Mouse (Mus musculus) small intestine, adult 2 months (tissue): ENCODE measurements around the gene Nckap5. TPM values are rescaled to one million over a fixed set of nuclear protein-coding genes. Genes with fewer than 3 reads are reported as not detected.
A peak's percentile ranks its signal among the peaks of the same experiment; 100 is the strongest.

ENCODE experiments used
- H3K27ac ChIP-seq: fragments of 200-500 bp; 2 replicates; pipeline ENCODE4 v1.5.1; 2012; ENCODE audit warnings: low read depth, low read length, control low read depth, inconsistent platforms; ENCODE audit not compliant: insufficient read depth
- H3K27me3 ChIP-seq: fragments of 200-500 bp; 2 replicates; pipeline ENCODE4 v1.6.1; 2012; ENCODE audit warnings: mild to moderate bottlenecking, moderate library complexity, low read length, inconsistent platforms; ENCODE audit not compliant: control insufficient read depth, insufficient read depth
- H3K36me3 ChIP-seq: fragments of 200-500 bp; 2 replicates; pipeline ENCODE4 v1.6.1; 2012; ENCODE audit warnings: mild to moderate bottlenecking, low read length, control low read depth, inconsistent platforms; ENCODE audit not compliant: control insufficient read depth, insufficient read depth
- H3K4me1 ChIP-seq: fragments of 200-500 bp; 2 replicates; pipeline ENCODE4 v1.6.1; 2012; ENCODE audit warnings: low read length, inconsistent platforms, mixed read lengths; ENCODE audit not compliant: control insufficient read depth, insufficient read depth, insufficient read length
- H3K4me3 ChIP-seq: fragments of 200-500 bp; 2 replicates; pipeline ENCODE4 v1.5.1; 2012; ENCODE audit warnings: low read depth, mild to moderate bottlenecking, control low read depth, inconsistent platforms, low read length, moderate library complexity
- CTCF ChIP-seq: fragments of 200-500 bp; IDR thresholded peaks from 2 replicates; pipeline ENCODE4 v1.5.1; 2012; ENCODE audit warnings: low read depth, mild to moderate bottlenecking, control low read depth, inconsistent platforms, low read length, moderate library complexity, mixed read lengths; ENCODE audit not compliant: insufficient replicate concordance, insufficient read length; ENCODE audit errors: extremely low read depth
- POLR2A ChIP-seq: fragments of 200-500 bp; IDR thresholded peaks from 2 replicates; pipeline ENCODE4 v1.6.1; 2012; ENCODE audit warnings: low read depth, mild to moderate bottlenecking, control low read depth, inconsistent platforms, low read length, moderate library complexity
- WGBS: fragments of 180-500 bp; shearing (Covaris S2); methylation state at CpG from one replicate; pipeline ENCODE4 v1.1.7; 2018; 5-methylcytosine and 5-hydroxymethylcytosine counted together
- polyA plus RNA-seq: library from polyadenylated mRNA; depleted of rRNA; stranded (reverse); fragments of >200 nt; gene quantifications from 2 replicates; pipeline ENCODE4 v1.2.3, GENCODE M21; 2012

Gene Nckap5
- polyA plus RNA-seq, 1 experiment, result 8.5 TPM

DNA sequence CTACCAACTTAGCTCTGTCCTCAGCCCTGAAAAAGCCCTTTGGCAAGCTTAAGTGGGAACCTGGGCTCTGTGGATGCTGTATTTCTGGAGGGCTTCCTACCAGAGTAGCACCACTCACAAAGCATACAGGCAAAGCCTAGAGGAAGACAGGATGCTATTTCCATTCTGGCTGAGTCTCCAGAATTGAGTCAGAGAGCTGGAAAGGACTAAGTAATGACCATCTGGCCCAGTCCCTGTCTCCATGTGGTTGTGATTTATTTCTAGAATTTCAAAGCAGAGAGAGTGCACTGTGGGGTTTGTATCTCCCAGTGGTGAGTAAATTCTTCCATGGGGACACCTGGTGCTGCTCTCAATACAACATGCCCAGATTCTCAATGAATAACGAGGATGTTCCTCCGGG lies 174.4 kb downstream of the Nckap5 start:
- TF ChIP-seq POLR2A, result no peak
- TF ChIP-seq CTCF, result no peak
- peaks cover 6% of the 10 kb centered on the region; the same call in 1 of the 2 replicates for H3K4me1 ChIP-seq
- 90% methylated on average over 2 of the region's 2 CpGs for WGBS
- H3K4me3 ChIP-seq, result no peak overlapping the region
- H3K27ac ChIP-seq, result no peak overlapping the region
- H3K27me3 ChIP-seq, result no peaks in the 10 kb centered on the region
- H3K36me3 ChIP-seq, result no peaks in the 10 kb centered on the region

- 68% methylated on average over 2 of the region's 2 CpGs for WGBS
- H3K27me3 ChIP-seq, result no peaks in the 10 kb centered on the region
- no peaks in the 10 kb centered on the region for H3K36me3 ChIP-seq
- H3K27ac ChIP-seq, result peak overlapping the region; percentile 96
- H3K4me1 ChIP-seq, result peaks cover 9% of the 10 kb centered on the region; the same call in 1 of the 2 replicates
- TF ChIP-seq POLR2A (no peak), CTCF (no peak)
- no peak overlapping the region for H3K4me3 ChIP-seq
Observed at GRCm38 (mm10) chr1:126652085-126652484, 178.5 kb downstream of the Nckap5 start.

DNA sequence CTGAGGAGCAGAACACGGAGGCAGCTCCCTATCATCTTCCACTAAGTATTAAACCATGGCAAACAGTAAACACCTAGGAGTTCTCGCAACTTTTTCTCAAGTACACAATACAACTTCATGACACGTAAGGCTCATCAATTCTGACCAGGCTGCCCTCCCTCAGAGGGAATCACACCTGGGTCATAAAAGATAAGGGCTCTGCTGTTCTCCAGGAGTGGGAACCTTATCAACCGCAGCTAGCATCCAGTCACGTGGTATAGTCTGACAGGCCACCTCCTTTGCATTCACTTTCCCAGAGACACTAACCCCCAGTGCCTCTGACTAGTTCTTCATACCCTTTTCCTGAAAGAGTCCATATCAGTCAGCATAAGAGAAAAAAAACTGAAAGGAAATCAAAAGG lies 179.8 kb downstream of the Nckap5 start:
- Histone ChIP-seq H3K27me3 (no peaks in the 10 kb centered on the region), H3K36me3 (no peaks in the 10 kb centered on the region), H3K4me3 (no peak overlapping the region), H3K27ac (peak overlapping the region; percentile 76), H3K4me1 (peaks cover 9% of the 10 kb centered on the region; the same call in 1 of the 2 replicates)
- TF ChIP-seq CTCF (no peak), POLR2A (no peak)
- WGBS, result 25% methylated on average over 5 of the region's 5 CpGs

DNA sequence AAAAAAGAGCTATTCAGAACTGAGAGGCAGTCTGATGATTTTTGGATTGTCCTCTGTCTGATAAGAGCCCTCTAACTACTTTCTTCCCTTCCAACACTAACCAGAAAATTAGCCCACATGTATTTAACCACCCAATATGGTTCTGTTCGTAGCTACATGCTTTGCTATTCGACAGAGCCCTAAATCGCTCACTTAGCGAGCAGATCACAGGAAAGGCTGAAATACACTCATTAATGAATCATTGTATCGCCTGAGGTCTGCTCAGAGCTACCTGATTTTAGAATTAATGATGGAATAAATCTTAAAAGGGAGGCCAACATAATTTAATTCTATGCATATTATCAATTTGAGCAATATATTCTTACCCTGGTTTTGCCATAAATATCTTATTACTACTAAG lies 187.8 kb downstream of the Nckap5 start:
- Histone ChIP-seq H3K27me3 (no peaks in the 10 kb centered on the region), H3K4me3 (no peak overlapping the region), H3K4me1 (no peaks in the 10 kb centered on the region), H3K27ac (no peak overlapping the region), H3K36me3 (no peaks in the 10 kb centered on the region)
- 91% methylated on average over 5 of the region's 5 CpGs for WGBS
- TF ChIP-seq CTCF (no peak), POLR2A (no peak)

DNA sequence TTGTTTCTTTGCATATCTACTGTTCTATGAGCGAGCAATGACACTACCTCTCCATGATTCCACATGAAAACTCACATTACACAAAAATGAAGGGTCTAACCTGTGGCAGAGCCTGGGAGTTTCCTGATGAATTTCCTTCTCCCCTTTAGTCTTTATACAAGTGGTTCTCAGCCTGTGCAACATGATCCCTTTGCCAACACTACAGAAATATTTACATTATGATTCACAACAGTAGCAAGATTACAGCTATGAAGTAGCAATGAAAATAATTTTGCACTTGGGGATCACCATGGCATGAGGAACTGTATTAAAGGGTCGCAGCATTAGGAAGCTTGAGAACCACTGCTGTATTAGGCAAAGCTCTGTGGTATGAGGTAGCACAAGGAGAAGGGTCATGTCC lies 191.1 kb downstream of the Nckap5 start:
- WGBS, result 76% methylated on average over 2 of the region's 2 CpGs
- Histone ChIP-seq H3K27ac (no peak overlapping the region), H3K4me1 (no peaks in the 10 kb centered on the region), H3K36me3 (no peaks in the 10 kb centered on the region), H3K27me3 (no peaks in the 10 kb centered on the region), H3K4me3 (no peak overlapping the region)
- TF ChIP-seq POLR2A, result no peak

- Histone ChIP-seq H3K36me3 (no peaks in the 10 kb centered on the region), H3K27ac (no peak overlapping the region), H3K27me3 (no peaks in the 10 kb centered on the region), H3K4me3 (no peak overlapping the region), H3K4me1 (no peaks in the 10 kb centered on the region)
- no peak for TF ChIP-seq CTCF
- WGBS, result 86% methylated on average over 1 of the region's 1 CpGs
Observed at GRCm38 (mm10) chr1:126637515-126637914, 193.1 kb downstream of the Nckap5 start.

GRCm38 (mm10) chr1:126626206-126626605 lies 204.4 kb downstream of the Nckap5 start:
- H3K4me1 ChIP-seq, result no peaks in the 10 kb centered on the region
- H3K4me3 ChIP-seq, result no peak overlapping the region
- WGBS, result 78% methylated on average over 3 of the region's 3 CpGs
- no peak for TF ChIP-seq POLR2A
- TF ChIP-seq CTCF, result no peak
- H3K27me3 ChIP-seq, result no peaks in the 10 kb centered on the region
- no peak overlapping the region for H3K27ac ChIP-seq
- H3K36me3 ChIP-seq, result no peaks in the 10 kb centered on the region

- TF ChIP-seq CTCF, result no peak
- no peak for TF ChIP-seq POLR2A
- Histone ChIP-seq H3K27ac (no peak overlapping the region), H3K4me1 (no peaks in the 10 kb centered on the region), H3K27me3 (no peaks in the 10 kb centered on the region), H3K36me3 (no peaks in the 10 kb centered on the region), H3K4me3 (no peak overlapping the region)
- WGBS, result 68% methylated on average over 4 of the region's 4 CpGs
Observed at GRCm38 (mm10) chr1:126622036-126622435, 208.6 kb downstream of the Nckap5 start.
